Mouse (Mus musculus) neural tube, postnatal 0 days (tissue): ENCODE results near the gene Fgfr1op. TPM values are rescaled to one million over a fixed set of nuclear protein-coding genes. Genes with fewer than 3 reads are reported as not detected.

Source experiments
- polyA plus RNA-seq: library from polyadenylated mRNA; unstranded; fragments of >200 nt; fragmentation: Nextera tagmentation; extraction: Ambion mirVana; gene quantifications from 2 replicates; pipeline ENCODE4 v1.2.1, GENCODE M21; 2015

Fgfr1op gene
- polyA plus RNA-seq = 20.1 and 21.3 TPM in 2 replicates

GRCm38 (mm10) chr17:8164701-8165607 is at the start of gene Fgfr1op:
Gene Fgfr1op, plus strand, starts transcription at chr17:8165501.

GRCm38 (mm10) chr17:8147439-8148316 is 17.6 kb upstream of the Fgfr1op start, which contains the start of the genes Gm49673 and Rnaset2a:
Gene Gm49673, minus strand, starts transcription at chr17:8147788.
Gene Rnaset2a, minus strand, starts transcription at chr17:8148097.

GRCm38 (mm10) chr17:8235743-8236142 is 70.4 kb downstream of the Fgfr1op start, which contains the start of gene Ccr6:
Gene Ccr6, plus strand, starts transcription at chr17:8236043.

Other genes starting within 250 kb of the Fgfr1op start
- gene Tagap, start 239.5 kb upstream of the Fgfr1op start, polyA plus RNA-seq = 0.69 and 0.81 TPM in 2 replicates
- 69.9 and 78.8 TPM in 2 replicates for gene Rsph3a, start 219.9 kb upstream of the Fgfr1op start, polyA plus RNA-seq
- gene Gm49673, start 17.7 kb upstream of the Fgfr1op start, polyA plus RNA-seq = 0.17 and 0.46 TPM in 2 replicates
- 18.5 and 18.7 TPM in 2 replicates for gene Rnaset2a, start 17.4 kb upstream of the Fgfr1op start, polyA plus RNA-seq
- 0.17 TPM in 1 of 2 replicates, not detected in the other for gene Ccr6, start 70.5 kb downstream of the Fgfr1op start, polyA plus RNA-seq
- gene Mpc1, start 117.4 kb downstream of the Fgfr1op start, polyA plus RNA-seq = 718 and 755 TPM in 2 replicates
- 170 and 175 TPM in 2 replicates for gene Sft2d1, start 145.6 kb downstream of the Fgfr1op start, polyA plus RNA-seq
- gene Prr18, start 172.0 kb downstream of the Fgfr1op start, polyA plus RNA-seq = 20.6 and 23.5 TPM in 2 replicates
- gene T2, start 190.5 kb downstream of the Fgfr1op start, polyA plus RNA-seq = 0.96 and 0.98 TPM in 2 replicates